Mouse (Mus musculus) lung, postnatal 0 days (tissue): ENCODE data around the gene Slc11a1. TPM values are rescaled to one million over a fixed set of nuclear protein-coding genes. Genes with fewer than 3 reads are reported as not detected.

ENCODE experiments used
- ATAC-seq: fragments of 200-750 bp; cut with Nextera tagmentation; 2 replicates; pipeline ENCODE4 v1.8.0; 2017; ENCODE audit warnings: moderate library complexity
- DNase-seq: peaks from one replicate; pipeline ENCODE4 v3.0.0-alpha.2; 2016; ENCODE audit warnings: low spot score
- H3K27ac ChIP-seq: fragments of 300-500 bp; sonication (generic); 2 replicates; pipeline ENCODE4 v1.5.1; 2014; ENCODE audit warnings: antibody characterized with exemption, mild to moderate bottlenecking, low read length, mixed read lengths
- H3K27me3 ChIP-seq: fragments of 300-500 bp; sonication (generic); replicated peaks from 2 replicates; pipeline ENCODE4 v1.6.1; 2014; ENCODE audit warnings: low read length, mixed read lengths; ENCODE audit not compliant: insufficient read depth
- H3K36me3 ChIP-seq: fragments of 300-500 bp; sonication (generic); 2 replicates; pipeline ENCODE4 v1.6.1; 2014; ENCODE audit warnings: low read length, mixed read lengths; ENCODE audit not compliant: insufficient read depth
- H3K4me1 ChIP-seq: fragments of 300-500 bp; sonication (generic); 2 replicates; pipeline ENCODE4 v1.6.1; 2014; ENCODE audit warnings: antibody characterized with exemption, low read depth, low read length, mixed read lengths; ENCODE audit not compliant: insufficient read depth
- H3K4me2 ChIP-seq: fragments of 300-500 bp; sonication (generic); replicated peaks from 2 replicates; pipeline ENCODE4 v1.6.1; 2014; ENCODE audit warnings: low read depth, mild to moderate bottlenecking, low read length, moderate library complexity, mixed read lengths
- H3K4me3 ChIP-seq: fragments of 300-500 bp; sonication (generic); 2 replicates; pipeline ENCODE4 v1.5.1; 2014; ENCODE audit warnings: low read depth, low read length
- H3K9ac ChIP-seq: fragments of 300-500 bp; sonication (generic); replicated peaks from 2 replicates; pipeline ENCODE4 v1.6.1; 2014; ENCODE audit warnings: low read depth, mild to moderate bottlenecking
- H3K9me3 ChIP-seq: fragments of 300-500 bp; sonication (generic); 2 replicates; pipeline ENCODE4 v1.6.1; 2016; ENCODE audit warnings: low read length, mixed read lengths
- CTCF ChIP-seq: IDR thresholded peaks from 2 replicates; pipeline ENCODE4 v1.5.1; 2016; ENCODE audit warnings: antibody characterized with exemption, mild to moderate bottlenecking
- EP300 ChIP-seq: IDR thresholded peaks from 2 replicates; pipeline ENCODE4 v1.6.1; 2016; ENCODE audit warnings: antibody characterized with exemption, mild to moderate bottlenecking, control low read depth
- WGBS: fragments of 180-500 bp; shearing (Covaris S2); extraction: QIAGEN DNeasy Blood & Tissue Kit; methylation state at CpG from one replicate; pipeline ENCODE4 v1.1.7; 2014; 5-methylcytosine and 5-hydroxymethylcytosine counted together
- polyA plus RNA-seq: library from polyadenylated mRNA; unstranded; fragments of >200 nt; fragmentation: Nextera tagmentation; extraction: Ambion mirVana; gene quantifications from 2 replicates; pipeline ENCODE4 v1.2.1, GENCODE M21; 2015

Gene Slc11a1
- polyA plus RNA-seq, 1 experiment from 2014 or later, result 4.8 TPM

DNA sequence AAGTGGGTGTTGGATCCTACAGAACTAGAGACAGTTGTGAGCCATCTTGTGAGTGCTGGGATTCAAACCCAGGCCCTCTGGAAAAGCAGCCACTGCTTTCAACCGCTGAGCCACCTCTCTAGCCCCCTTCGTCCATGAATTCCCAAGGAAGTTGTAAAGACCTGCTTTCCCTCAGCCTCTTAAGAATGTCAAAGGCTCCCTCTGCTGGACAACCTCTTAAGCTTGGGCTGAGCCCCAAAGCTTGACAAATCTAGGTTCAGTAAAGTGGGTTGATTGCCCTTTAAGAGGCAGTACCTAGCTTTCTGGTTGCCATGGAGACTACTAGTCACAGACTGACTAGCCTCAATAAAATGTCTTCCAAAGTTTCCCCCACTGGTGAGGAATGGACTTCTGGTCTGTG, 13.2 kb upstream of the Slc11a1 start, which contains the start of gene Catip:
Gene Catip (plus strand): TSS at position 297 of the 400 bp plus-strand sequence.
- H3K36me3 ChIP-seq, result no peaks in the 10 kb centered on the region
- H3K4me3 ChIP-seq, result no peak within 1 kb of the TSS
- WGBS, result 4% methylated on average over 2 of the region's 2 CpGs
- no peaks in the 10 kb centered on the region for H3K9me3 ChIP-seq
- no peak within 1 kb of the TSS for H3K9ac ChIP-seq
- ATAC-seq (peak; percentile 87), DNase-seq (peak; percentile 96)
- TF ChIP-seq CTCF (peak; percentile 90), EP300 (no peak)
- H3K27me3 ChIP-seq, result no peaks in the 10 kb centered on the region
- H3K4me1 ChIP-seq, result no peaks in the 10 kb centered on the region
- H3K27ac ChIP-seq, result no peak within 1 kb of the TSS
- H3K4me2 ChIP-seq, result no peak within 1 kb of the TSS

DNA sequence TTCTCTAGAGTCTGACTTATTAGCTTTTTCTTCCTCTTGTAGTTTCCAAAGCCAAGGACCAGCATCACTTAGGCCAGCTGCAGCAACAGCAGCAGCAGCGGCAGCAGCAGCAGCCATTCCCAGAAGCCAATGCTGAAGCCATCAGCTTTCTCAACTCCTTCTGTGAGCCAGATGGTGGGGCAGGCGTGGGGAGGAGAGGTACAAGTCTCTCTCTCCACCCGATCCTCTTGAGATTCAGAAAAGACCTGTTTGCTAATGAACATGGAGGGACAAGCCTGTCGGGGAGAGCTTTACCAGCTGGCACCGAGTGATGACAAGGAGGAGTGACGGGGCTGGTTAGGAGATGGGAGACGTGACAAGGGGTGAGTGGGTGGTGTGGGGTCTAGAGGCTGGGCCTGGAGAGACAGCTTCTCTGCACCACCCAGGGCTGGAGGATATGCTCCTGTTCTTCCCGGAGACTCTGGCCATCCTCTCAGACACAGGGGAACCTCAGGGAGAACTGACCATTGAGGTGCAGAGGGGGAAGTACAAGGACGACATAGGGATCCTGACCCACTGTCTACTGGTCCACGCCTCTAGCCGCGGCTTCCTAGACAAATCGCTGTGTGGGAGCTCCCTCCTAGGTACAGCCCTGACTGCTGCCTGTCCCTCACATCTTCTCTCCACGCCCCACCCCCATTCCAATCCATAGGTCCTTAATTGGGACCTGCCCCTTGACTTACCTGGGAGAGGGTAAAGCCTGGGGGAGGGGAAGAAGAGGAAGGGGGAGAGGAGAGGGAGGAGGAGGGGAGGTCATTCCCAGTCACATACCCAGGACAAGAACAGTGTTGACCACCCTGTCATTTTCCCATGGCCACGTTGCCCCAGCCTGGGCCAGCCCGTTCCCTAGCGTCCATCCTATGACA, 12.4 kb upstream of the Slc11a1 start:
- no peaks in the 10 kb centered on the region for H3K4me1 ChIP-seq
- no peak overlapping the region for H3K4me2 ChIP-seq
- DNase-seq, result peak; percentile 27
- no peaks in the 10 kb centered on the region for H3K36me3 ChIP-seq
- H3K27ac ChIP-seq, result no peak overlapping the region
- WGBS, result 59% methylated on average over 15 of the region's 17 CpGs
- 0 out of 2 replicates have a peak, but pooled peaks have one; percentile 13 for ATAC-seq
- no peak overlapping the region for H3K4me3 ChIP-seq
- H3K9ac ChIP-seq, result no peak overlapping the region
- no peak for TF ChIP-seq CTCF
- no peak for TF ChIP-seq EP300
- no peaks in the 10 kb centered on the region for H3K9me3 ChIP-seq
- H3K27me3 ChIP-seq, result no peaks in the 10 kb centered on the region

DNA sequence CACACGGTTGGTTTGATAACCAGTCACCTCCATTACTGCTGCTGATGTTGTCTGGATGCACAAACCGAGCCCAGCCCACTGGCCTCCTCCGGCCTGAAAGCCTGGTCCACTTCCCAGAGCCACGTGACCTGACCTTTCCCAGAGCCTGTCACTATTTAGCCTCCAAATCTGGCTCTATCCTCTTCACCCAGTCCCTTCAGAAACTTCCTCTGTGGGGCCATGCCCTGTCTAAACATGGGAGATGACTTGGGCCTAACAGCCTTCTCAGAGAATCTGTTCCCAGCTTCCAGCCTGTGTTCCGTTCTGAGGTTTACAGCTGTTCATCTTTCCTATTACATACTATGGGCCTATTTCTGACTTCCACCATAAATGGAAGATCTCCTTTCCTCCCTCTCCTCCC, 11.6 kb upstream of the Slc11a1 start:
- WGBS, result 58% methylated on average over 5 of the region's 5 CpGs
- H3K36me3 ChIP-seq, result no peaks in the 10 kb centered on the region
- H3K4me2 ChIP-seq, result no peak overlapping the region
- H3K27me3 ChIP-seq, result no peaks in the 10 kb centered on the region
- H3K4me1 ChIP-seq, result no peaks in the 10 kb centered on the region; the same call in 1 of the 2 replicates
- H3K9ac ChIP-seq, result no peak overlapping the region
- H3K9me3 ChIP-seq, result no peaks in the 10 kb centered on the region
- no peak for TF ChIP-seq EP300
- TF ChIP-seq CTCF, result no peak
- ATAC-seq (no peak), DNase-seq (no peak)
- no peak overlapping the region for H3K4me3 ChIP-seq
- no peak overlapping the region; the same call in 1 of the 2 replicates for H3K27ac ChIP-seq

GRCm38 (mm10) chr1:74364270-74364669, 10.7 kb upstream of the Slc11a1 start:
- WGBS, result 39% methylated on average over 8 of the region's 8 CpGs
- no peaks in the 10 kb centered on the region; the same call in 1 of the 2 replicates for H3K4me1 ChIP-seq

DNA sequence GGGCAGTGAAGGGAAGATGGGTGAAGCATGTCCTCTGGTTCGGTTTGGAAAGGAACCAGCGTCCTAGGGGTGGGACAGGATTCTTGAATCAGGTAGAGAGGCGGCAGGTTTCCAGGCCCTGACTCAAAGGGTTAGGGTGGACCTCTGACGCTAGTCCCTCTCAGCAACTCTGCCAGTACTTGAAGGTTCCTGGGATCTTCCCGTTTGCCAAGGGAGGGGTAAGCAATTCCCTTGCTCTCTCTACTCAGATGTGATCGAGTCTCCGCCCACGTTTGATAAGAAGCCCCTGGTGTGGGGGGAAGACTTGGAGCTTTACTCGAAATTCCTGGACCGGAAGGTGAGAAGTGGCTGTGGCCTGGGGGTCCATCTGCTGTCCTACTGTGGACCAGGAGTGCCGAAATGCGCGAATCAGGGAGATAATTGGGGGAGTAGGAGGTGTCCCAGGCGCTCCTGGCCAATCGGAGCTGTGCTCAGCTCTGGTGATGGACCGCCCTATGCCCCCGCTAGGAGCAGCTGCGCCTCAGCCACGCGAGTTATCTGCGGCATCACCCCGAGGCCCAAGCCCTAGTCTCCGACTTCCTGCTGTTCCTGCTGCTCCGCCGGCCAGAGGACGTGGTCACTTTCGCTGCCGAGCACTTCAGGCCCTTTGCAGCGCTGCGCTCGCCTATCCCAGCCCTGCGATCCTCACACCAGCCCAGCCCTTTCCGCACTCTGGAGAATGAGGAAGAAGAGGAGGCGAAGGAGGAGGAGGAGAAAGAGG, 6.9 kb upstream of the Slc11a1 start:
- peak; percentile 93 for ATAC-seq
- no peaks in the 10 kb centered on the region for H3K36me3 ChIP-seq
- peak overlapping the region; percentile 60 for H3K4me2 ChIP-seq
- H3K9me3 ChIP-seq, result no peaks in the 10 kb centered on the region
- 9% methylated on average over 34 of the region's 34 CpGs for WGBS
- peak; percentile 74 for DNase-seq
- no peak overlapping the region for H3K27ac ChIP-seq
- H3K9ac ChIP-seq, result no peak overlapping the region
- peak overlapping the region; percentile 12; the same call in 1 of the 2 replicates for H3K4me3 ChIP-seq
- TF ChIP-seq EP300 (no peak), CTCF (peak; percentile 38)
- H3K4me1 ChIP-seq, result no peaks in the 10 kb centered on the region; the same call in 1 of the 2 replicates
- H3K27me3 ChIP-seq, result no peaks in the 10 kb centered on the region

More at GRCm38 (mm10) chr1:74364270-74364669, 10.7 kb upstream of the Slc11a1 start:
- no peak for TF ChIP-seq CTCF
- no peak for TF ChIP-seq EP300
- no peak overlapping the region for H3K27ac ChIP-seq
- H3K4me2 ChIP-seq, result no peak overlapping the region
- H3K4me3 ChIP-seq, result no peak overlapping the region
- DNase-seq (peak; percentile 31), ATAC-seq (no peak)
- H3K36me3 ChIP-seq, result no peaks in the 10 kb centered on the region
- no peaks in the 10 kb centered on the region for H3K27me3 ChIP-seq
- H3K9ac ChIP-seq, result no peak overlapping the region
- H3K9me3 ChIP-seq, result no peaks in the 10 kb centered on the region

GRCm38 (mm10) chr1:74370040-74370439, 5.0 kb upstream of the Slc11a1 start:
- Histone ChIP-seq H3K36me3 (no peaks in the 10 kb centered on the region), H3K4me3 (no peak overlapping the region), H3K9ac (no peak overlapping the region), H3K27ac (no peak overlapping the region), H3K4me2 (no peak overlapping the region), H3K27me3 (no peaks in the 10 kb centered on the region), H3K4me1 (no peaks in the 10 kb centered on the region; the same call in 1 of the 2 replicates), H3K9me3 (no peaks in the 10 kb centered on the region)
- no peak for DNase-seq
- TF ChIP-seq CTCF, result no peak
- TF ChIP-seq EP300, result no peak
- 35% methylated on average over 4 of the region's 4 CpGs for WGBS
- 0 out of 2 replicates have a peak, but pooled peaks have one; percentile 16 for ATAC-seq
